Mouse (Mus musculus): ENCODE measurements around the gene Abo. TPM values are rescaled to one million over a fixed set of nuclear protein-coding genes. Genes with fewer than 3 reads are reported as not detected.

Gene Abo
- polyA plus RNA-seq, 1 experiment from 2014 or later, result not detected

DNA sequence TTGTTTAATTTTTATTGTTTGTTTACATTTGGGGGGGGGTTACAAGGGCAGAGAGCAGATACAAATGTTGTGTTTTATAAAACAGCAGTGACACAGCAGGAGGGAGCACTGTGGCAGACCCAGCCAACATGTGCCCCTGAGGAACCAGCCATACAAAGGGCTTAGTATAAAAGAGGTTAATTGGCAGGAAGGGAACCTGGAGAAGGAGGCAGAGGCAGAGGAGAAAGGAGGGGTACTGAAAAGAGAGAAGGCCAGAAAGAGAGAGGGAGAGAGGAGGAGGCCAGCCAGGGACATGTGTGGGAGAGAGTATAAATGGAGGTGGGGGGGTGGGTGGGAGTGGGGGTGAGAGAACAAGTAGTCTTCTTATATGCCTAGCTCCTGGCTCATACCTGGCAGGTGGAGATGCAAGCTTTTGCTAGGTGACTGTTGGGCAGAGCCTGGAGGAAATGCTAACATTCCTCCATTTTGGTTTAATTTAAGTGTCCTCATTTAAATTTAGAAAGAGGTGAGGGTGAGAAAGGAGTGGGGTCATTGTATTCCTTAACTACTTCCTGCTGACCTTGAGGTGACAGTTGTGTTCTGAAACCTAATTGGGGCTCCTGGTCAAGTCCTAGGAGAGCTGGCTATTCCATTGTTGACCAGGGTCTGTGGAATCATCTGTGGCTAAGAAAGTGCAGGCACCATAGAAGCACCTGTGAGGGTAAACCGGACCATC, 37.4 kb downstream of the Abo start:
- no peaks in the 10 kb centered on the region for H3K4me1 ChIP-seq (ENCODE audit: control insufficient read depth, insufficient read depth, low read length)
- 90% methylated on average over 1 of the region's 1 CpGs for WGBS (ENCODE audit: insufficient replicate concordance)
- ATAC-seq (replicated peaks; ENCODE audit: insufficient number of reproducible peaks, low FRiP score, low TSS enrichment), result no peak
- no peak overlapping the region for H3K4me2 ChIP-seq
- H3K9me3 ChIP-seq (replicated peaks; ENCODE audit: control insufficient read depth, low read length), result no peaks in the 10 kb centered on the region
- no peak overlapping the region for H3K27ac ChIP-seq (ENCODE audit: low read depth, low read length)
- H3K9ac ChIP-seq (ENCODE audit: low read depth, low read length), result no peak overlapping the region
- H3K27me3 ChIP-seq (ENCODE audit: control insufficient read depth, insufficient read depth, low read length), result no peaks in the 10 kb centered on the region
- H3K36me3 ChIP-seq (ENCODE audit: control insufficient read depth, insufficient read depth, low read length), result no peaks in the 10 kb centered on the region
- H3K4me3 ChIP-seq (ENCODE audit: low read depth, low read length), result no peak overlapping the region

Other genes with a start within 250 kb of the Abo start
- gene Fam69b, start 236.5 kb downstream of the Abo start, polyA plus RNA-seq (2014; fragmentation: Nextera tagmentation; extraction: Ambion mirVana), result 13.4 and 14.9 TPM in 2 replicates
- gene Lcn4, start 193.7 kb downstream of the Abo start, polyA plus RNA-seq (2014; fragmentation: Nextera tagmentation; extraction: Ambion mirVana), result not detected in 2 replicates
- 8.7 and 8.9 TPM in 2 replicates for gene Surf6, start 37.9 kb upstream of the Abo start, polyA plus RNA-seq (2014; fragmentation: Nextera tagmentation; extraction: Ambion mirVana)
- 29.1 and 31.2 TPM in 2 replicates for gene Med22, start 45.7 kb upstream of the Abo start, polyA plus RNA-seq (2014; fragmentation: Nextera tagmentation; extraction: Ambion mirVana)
- gene Rpl7a, start 45.8 kb upstream of the Abo start, polyA plus RNA-seq (2014; fragmentation: Nextera tagmentation; extraction: Ambion mirVana), result 428 and 468 TPM in 2 replicates
- gene Surf2, start 51.4 kb upstream of the Abo start, polyA plus RNA-seq (2014; fragmentation: Nextera tagmentation; extraction: Ambion mirVana), result 32.0 and 32.1 TPM in 2 replicates
- gene Surf1, start 51.6 kb upstream of the Abo start, polyA plus RNA-seq (2014; fragmentation: Nextera tagmentation; extraction: Ambion mirVana), result 40.3 and 43.2 TPM in 2 replicates
- 197 and 237 TPM in 2 replicates for gene Surf4, start 68.9 kb upstream of the Abo start, polyA plus RNA-seq (2014; fragmentation: Nextera tagmentation; extraction: Ambion mirVana)
- 0.10 and 0.14 TPM in 2 replicates for gene Stkld1, start 69.1 kb upstream of the Abo start, polyA plus RNA-seq (2014; fragmentation: Nextera tagmentation; extraction: Ambion mirVana)
- 31.0 and 34.2 TPM in 2 replicates for gene Rexo4, start 99.4 kb upstream of the Abo start, polyA plus RNA-seq (2014; fragmentation: Nextera tagmentation; extraction: Ambion mirVana)
- gene Adamts13, start 108.4 kb upstream of the Abo start, polyA plus RNA-seq (2014; fragmentation: Nextera tagmentation; extraction: Ambion mirVana), result 0.07 TPM in 1 of 2 replicates, not detected in the other
- gene Cacfd1, start 144.9 kb upstream of the Abo start, polyA plus RNA-seq (2014; fragmentation: Nextera tagmentation; extraction: Ambion mirVana), result 37.4 and 46.4 TPM in 2 replicates
- gene Slc2a6, start 163.0 kb upstream of the Abo start, polyA plus RNA-seq (2014; fragmentation: Nextera tagmentation; extraction: Ambion mirVana), result 0.30 TPM in 1 of 2 replicates, not detected in the other
- gene Mymk, start 207.2 kb upstream of the Abo start, polyA plus RNA-seq (2014; fragmentation: Nextera tagmentation; extraction: Ambion mirVana), result 0.15 and 0.23 TPM in 2 replicates
- gene Adamtsl2, start 214.4 kb upstream of the Abo start, polyA plus RNA-seq (2014; fragmentation: Nextera tagmentation; extraction: Ambion mirVana), result 9.0 and 14.2 TPM in 2 replicates